Mouse (Mus musculus) neural tube, embryonic 10.5 days (tissue): ENCODE measurements around the gene 4930558C23Rik.
A peak's percentile ranks its signal among the peaks of the same experiment; 100 is the strongest.
"Not testable (repeated sequence)": the region's sequence is repeated elsewhere in the genome, so short reads cannot be mapped to it uniquely, and the experiment has no call there.

Experiments used
- DNase-seq: peaks from one replicate; pipeline ENCODE4 v3.0.0-alpha.2; 2017; ENCODE audit warnings: low spot score; ENCODE audit errors: extremely low spot score

4930558C23Rik gene

DNA sequence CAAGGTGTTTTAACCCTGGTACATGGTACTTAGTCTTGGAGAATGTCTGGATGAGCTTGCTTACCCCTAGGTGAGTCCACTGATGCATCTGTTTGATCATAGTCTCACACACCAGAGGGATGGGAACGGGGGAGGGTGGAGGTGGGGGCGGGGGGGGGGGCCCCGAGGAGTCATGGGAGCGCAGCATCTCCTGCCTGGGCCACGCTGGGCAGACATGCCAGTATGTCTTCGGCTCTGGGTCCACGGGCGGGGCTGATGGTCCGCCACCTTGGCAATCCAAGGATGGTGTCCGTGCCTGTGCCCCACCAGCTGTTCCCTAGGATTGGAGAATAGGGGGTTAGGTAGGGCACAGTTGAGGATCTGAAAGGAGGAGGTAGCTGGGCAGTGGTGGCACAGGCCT lies 29.4 kb downstream of the 4930558C23Rik start:
- no peak for DNase-seq

DNA sequence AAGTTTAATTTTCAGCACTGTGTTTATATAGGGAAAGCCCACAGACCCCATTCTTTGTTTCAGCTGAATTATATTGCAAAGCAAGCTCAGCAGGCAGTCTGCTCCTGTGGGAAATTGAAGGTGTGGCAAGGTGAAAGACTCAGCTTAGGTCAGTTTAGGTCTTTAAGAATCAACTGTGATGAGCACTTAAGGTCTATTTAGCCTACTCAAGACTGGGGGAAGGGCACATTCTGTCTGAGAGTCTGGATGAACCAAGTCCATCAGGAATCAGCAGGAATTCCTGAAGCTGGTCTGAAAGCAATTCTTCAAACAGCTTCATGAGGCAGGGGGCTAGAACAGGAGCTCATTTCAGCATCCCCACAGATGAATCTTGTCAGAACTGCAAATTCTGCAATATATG lies 32.5 kb downstream of the 4930558C23Rik start:
- no peak for DNase-seq

DNA sequence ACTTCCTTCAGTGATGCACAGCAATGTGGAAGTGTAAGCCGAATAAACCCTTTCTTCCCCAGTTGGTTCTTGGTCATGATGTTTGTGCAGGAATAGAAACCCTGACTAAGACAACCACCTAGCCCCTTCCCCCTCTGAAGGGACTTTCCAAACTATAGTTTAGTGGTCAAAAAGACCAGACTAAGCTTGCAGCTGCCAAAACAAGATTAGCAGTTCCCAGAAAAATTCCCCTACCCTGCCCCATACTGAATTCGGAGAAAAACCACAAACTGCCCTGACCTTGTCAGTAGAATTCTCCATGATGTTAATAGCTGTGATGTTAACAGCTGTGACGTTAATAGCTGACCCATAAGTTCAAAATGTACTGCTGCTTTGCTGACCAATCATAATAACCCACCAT lies 42.4 kb downstream of the 4930558C23Rik start:
- DNase-seq, result not testable (repeated sequence)

- no peak for DNase-seq
Measured at GRCm38 (mm10) chr3:95357746-95358145, 44.9 kb downstream of the 4930558C23Rik start.

- DNase-seq, result peak; percentile 97
Measured at GRCm38 (mm10) chr3:95356701-95357449, 45.8 kb downstream of the 4930558C23Rik start, which contains the start of gene Setdb1. Gene Setdb1, minus strand, starts transcription at chr3:95357202.

- not testable (repeated sequence) for DNase-seq
Measured at GRCm38 (mm10) chr3:95355911-95356544, 46.6 kb downstream of the 4930558C23Rik start.

GRCm38 (mm10) chr3:95349491-95349890 lies 53.1 kb downstream of the 4930558C23Rik start:
- DNase-seq, result no peak

DNA sequence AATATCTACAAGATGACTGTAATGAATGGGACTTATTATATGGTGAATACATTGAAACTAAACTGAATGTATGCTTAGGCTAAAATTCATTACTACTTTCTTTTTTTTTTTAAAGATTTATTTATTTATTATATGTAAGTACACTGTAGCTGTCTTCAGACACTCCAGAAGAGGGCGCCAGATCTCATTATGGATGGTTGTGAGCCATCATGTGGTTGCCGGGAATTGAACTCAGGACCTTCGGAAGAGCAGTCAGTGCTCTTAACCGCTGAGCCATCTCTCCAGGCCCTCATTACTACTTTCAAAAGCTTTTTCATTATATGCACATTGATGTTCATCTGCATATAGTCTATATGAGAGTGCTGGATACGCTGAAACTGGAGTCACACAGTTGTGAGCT lies 54.3 kb downstream of the 4930558C23Rik start:
- not testable (repeated sequence) for DNase-seq

GRCm38 (mm10) chr3:95346454-95346853 lies 56.2 kb downstream of the 4930558C23Rik start:
- DNase-seq, result no peak

- not testable (repeated sequence) for DNase-seq
Measured at GRCm38 (mm10) chr3:95343356-95344000, 59.2 kb downstream of the 4930558C23Rik start.

DNA sequence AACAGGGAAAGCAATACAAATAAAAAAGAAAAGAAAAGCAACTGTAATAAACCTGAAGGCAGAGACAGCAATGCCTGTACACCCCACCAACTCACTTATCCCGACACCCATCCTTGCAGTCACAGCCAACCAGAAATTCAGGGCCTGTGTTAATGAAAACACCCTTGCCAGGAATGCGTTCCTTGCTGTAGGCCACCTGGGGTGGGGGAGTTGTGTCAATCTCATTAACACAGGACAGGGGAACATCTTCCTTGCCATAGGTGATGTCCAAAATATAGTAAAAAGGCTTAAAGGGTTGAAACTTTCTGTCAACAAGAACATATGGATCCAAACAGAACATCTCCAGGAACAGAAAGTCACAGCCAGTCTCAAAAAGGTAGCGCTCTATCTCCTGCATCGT lies 64.4 kb downstream of the 4930558C23Rik start:
- DNase-seq, result no peak

DNA sequence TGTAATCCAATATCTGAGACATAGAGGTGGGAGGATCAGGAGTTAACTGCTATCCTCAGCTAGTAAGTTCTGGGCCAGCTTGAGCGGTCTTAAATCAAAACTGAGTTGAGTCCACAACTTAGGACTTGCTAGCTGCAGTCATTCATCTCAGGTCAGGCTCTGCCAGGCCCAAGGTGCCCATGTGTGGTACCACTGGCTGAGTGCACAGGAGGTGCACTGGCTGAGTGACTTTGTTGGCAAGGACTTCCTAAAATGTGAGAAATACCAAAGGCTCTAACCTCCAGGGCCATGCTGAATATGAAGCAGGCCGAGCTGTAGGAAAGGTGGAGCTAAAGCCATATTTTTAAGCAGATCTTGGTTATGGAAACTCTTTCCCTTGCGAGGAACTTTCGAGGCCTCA lies 65.3 kb downstream of the 4930558C23Rik start:
- DNase-seq, result no peak
